Mouse (Mus musculus) small intestine, adult 2 months (tissue): ENCODE data around the gene Map4k4. TPM values are rescaled to one million over a fixed set of nuclear protein-coding genes. Genes with fewer than 3 reads are reported as not detected.

Source experiments
- H3K27ac ChIP-seq: fragments of 200-500 bp; 2 replicates; pipeline ENCODE4 v1.5.1; 2012; ENCODE audit warnings: low read depth, low read length, control low read depth, inconsistent platforms; ENCODE audit not compliant: insufficient read depth
- H3K27me3 ChIP-seq: fragments of 200-500 bp; 2 replicates; pipeline ENCODE4 v1.6.1; 2012; ENCODE audit warnings: mild to moderate bottlenecking, moderate library complexity, low read length, inconsistent platforms; ENCODE audit not compliant: control insufficient read depth, insufficient read depth
- H3K36me3 ChIP-seq: fragments of 200-500 bp; 2 replicates; pipeline ENCODE4 v1.6.1; 2012; ENCODE audit warnings: mild to moderate bottlenecking, low read length, control low read depth, inconsistent platforms; ENCODE audit not compliant: control insufficient read depth, insufficient read depth
- H3K4me1 ChIP-seq: fragments of 200-500 bp; 2 replicates; pipeline ENCODE4 v1.6.1; 2012; ENCODE audit warnings: low read length, inconsistent platforms, mixed read lengths; ENCODE audit not compliant: control insufficient read depth, insufficient read depth, insufficient read length
- H3K4me3 ChIP-seq: fragments of 200-500 bp; 2 replicates; pipeline ENCODE4 v1.5.1; 2012; ENCODE audit warnings: low read depth, mild to moderate bottlenecking, control low read depth, inconsistent platforms, low read length, moderate library complexity
- CTCF ChIP-seq: fragments of 200-500 bp; IDR thresholded peaks from 2 replicates; pipeline ENCODE4 v1.5.1; 2012; ENCODE audit warnings: low read depth, mild to moderate bottlenecking, control low read depth, inconsistent platforms, low read length, moderate library complexity, mixed read lengths; ENCODE audit not compliant: insufficient replicate concordance, insufficient read length; ENCODE audit errors: extremely low read depth
- POLR2A ChIP-seq: fragments of 200-500 bp; IDR thresholded peaks from 2 replicates; pipeline ENCODE4 v1.6.1; 2012; ENCODE audit warnings: low read depth, mild to moderate bottlenecking, control low read depth, inconsistent platforms, low read length, moderate library complexity
- WGBS: fragments of 180-500 bp; shearing (Covaris S2); methylation state at CpG from one replicate; pipeline ENCODE4 v1.1.7; 2018; 5-methylcytosine and 5-hydroxymethylcytosine counted together
- polyA plus RNA-seq: library from polyadenylated mRNA; depleted of rRNA; stranded (reverse); fragments of >200 nt; gene quantifications from 2 replicates; pipeline ENCODE4 v1.2.3, GENCODE M21; 2012

Map4k4 gene
- polyA plus RNA-seq, 1 experiment: 41.0 TPM

- Histone ChIP-seq H3K27ac (peak overlapping the region; percentile 69), H3K27me3 (no peaks in the 10 kb centered on the region), H3K4me3 (peak overlapping the region; percentile 89), H3K4me1 (peaks cover 8% of the 10 kb centered on the region), H3K36me3 (no peaks in the 10 kb centered on the region)
- WGBS: 2% methylated on average over 66 of the region's 75 CpGs
- TF ChIP-seq POLR2A: no peak
- no peak for TF ChIP-seq CTCF
Measured at GRCm38 (mm10) chr1:39901063-39901811, 524 bp downstream of the Map4k4 start.

GRCm38 (mm10) chr1:39901851-39902703 lies 1.4 kb downstream of the Map4k4 start:
- no peaks in the 10 kb centered on the region for H3K27me3 ChIP-seq
- no peaks in the 10 kb centered on the region for H3K36me3 ChIP-seq
- H3K4me3 ChIP-seq: peak overlapping the region; percentile 89
- 9% methylated on average over 26 of the region's 26 CpGs for WGBS
- H3K27ac ChIP-seq: peak overlapping the region; percentile 69
- peaks cover 11% of the 10 kb centered on the region for H3K4me1 ChIP-seq
- no peak for TF ChIP-seq CTCF
- TF ChIP-seq POLR2A: no peak

DNA sequence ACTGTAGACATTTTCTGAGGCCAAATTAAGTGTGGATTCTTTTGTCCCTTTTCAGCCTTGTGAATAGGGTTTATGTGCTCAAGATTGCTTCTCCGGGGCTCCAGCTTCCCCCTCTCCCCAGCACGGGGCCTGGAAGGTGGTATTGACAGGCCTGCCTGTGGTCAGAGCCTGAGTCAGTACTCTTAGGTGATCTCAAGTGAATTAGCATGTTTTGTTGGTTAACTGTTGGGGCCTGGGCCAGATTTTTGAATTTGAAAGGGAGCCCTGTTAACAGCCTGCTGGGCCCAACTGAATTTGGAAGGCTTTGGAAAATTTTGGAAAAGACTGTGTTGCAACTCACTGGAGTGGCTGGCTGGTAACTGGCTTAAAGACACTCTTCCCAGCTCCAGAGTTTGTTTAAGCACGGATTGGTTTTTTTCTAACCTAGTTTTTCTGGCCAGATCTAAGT lies 2.0 kb downstream of the Map4k4 start:
- WGBS: 48% methylated on average over 3 of the region's 3 CpGs
- Histone ChIP-seq H3K4me3 (peak overlapping the region; percentile 19; the same call in 1 of the 2 replicates), H3K27me3 (no peaks in the 10 kb centered on the region), H3K27ac (no peak overlapping the region), H3K4me1 (peaks cover 12% of the 10 kb centered on the region), H3K36me3 (no peaks in the 10 kb centered on the region)
- TF ChIP-seq POLR2A (no peak), CTCF (no peak)

- H3K27me3 ChIP-seq: no peaks in the 10 kb centered on the region
- H3K4me3 ChIP-seq: no peak overlapping the region
- no peak for TF ChIP-seq POLR2A
- TF ChIP-seq CTCF: no peak
- H3K27ac ChIP-seq: no peak overlapping the region
- H3K36me3 ChIP-seq: no peaks in the 10 kb centered on the region
- 81% methylated on average over 3 of the region's 3 CpGs for WGBS
- peaks cover 12% of the 10 kb centered on the region for H3K4me1 ChIP-seq
Measured at GRCm38 (mm10) chr1:39904720-39905119, 4.0 kb downstream of the Map4k4 start.

GRCm38 (mm10) chr1:39906921-39907320 lies 6.2 kb downstream of the Map4k4 start:
- Histone ChIP-seq H3K36me3 (peaks cover 4% of the 10 kb centered on the region), H3K4me3 (no peak overlapping the region), H3K27ac (no peak overlapping the region), H3K27me3 (no peaks in the 10 kb centered on the region), H3K4me1 (peaks cover 11% of the 10 kb centered on the region)
- TF ChIP-seq POLR2A (no peak), CTCF (no peak)
- WGBS: 67% methylated on average over 11 of the region's 11 CpGs

GRCm38 (mm10) chr1:39908976-39909375 lies 8.3 kb downstream of the Map4k4 start:
- Histone ChIP-seq H3K27ac (no peak overlapping the region), H3K36me3 (peaks cover 6% of the 10 kb centered on the region), H3K4me1 (peaks cover 11% of the 10 kb centered on the region), H3K27me3 (no peaks in the 10 kb centered on the region), H3K4me3 (no peak overlapping the region)
- TF ChIP-seq CTCF (no peak), POLR2A (no peak)
- WGBS: 93% methylated on average over 2 of the region's 2 CpGs

DNA sequence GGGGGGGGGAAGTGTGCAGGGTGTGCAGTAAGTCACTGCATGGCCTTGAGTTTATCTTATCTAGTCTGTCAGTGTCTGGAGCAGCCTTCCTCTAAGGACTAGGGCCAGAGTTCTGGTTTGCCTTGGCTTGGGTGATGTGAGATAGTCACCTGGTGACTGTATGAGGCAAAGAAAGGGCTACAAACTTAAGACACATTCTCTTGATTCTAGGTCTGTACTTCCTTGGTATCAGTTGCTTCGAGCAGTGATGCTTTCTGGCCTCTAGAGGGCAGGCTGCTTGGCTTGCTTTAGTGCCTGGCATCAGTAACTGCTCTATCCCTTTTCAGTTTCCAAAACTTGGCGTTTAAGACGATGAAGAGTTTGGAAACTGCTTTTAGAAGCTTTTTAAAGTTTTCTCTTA lies 10.7 kb downstream of the Map4k4 start:
- Histone ChIP-seq H3K27ac (no peak overlapping the region), H3K4me3 (no peak overlapping the region), H3K27me3 (no peaks in the 10 kb centered on the region), H3K36me3 (peaks cover 8% of the 10 kb centered on the region), H3K4me1 (peaks cover 7% of the 10 kb centered on the region; the same call in 1 of the 2 replicates)
- WGBS: 27% methylated on average over 3 of the region's 3 CpGs
- no peak for TF ChIP-seq POLR2A
- TF ChIP-seq CTCF: peak; percentile 77; the same call in 1 of the 2 replicates
